Mouse (Mus musculus) heart, postnatal 14 days (tissue): ENCODE data around the gene Hivep3. TPM values are rescaled to one million over a fixed set of nuclear protein-coding genes. Genes with fewer than 3 reads are reported as not detected.

Source experiments
- DNase-seq, 2 experiments: peaks; one replicate each; pipeline ENCODE4 v3.0.0; 2021 to 2022
- intact Hi-C: fragments of 180-260 bp; cut with DNase I; formaldehyde crosslinking; loops from one replicate; pipeline ENCODE4 v1.15.1; 2025
- total RNA-seq, 2 experiments: library from RNA; stranded (reverse); gene quantifications; 2 replicates each; pipeline ENCODE4 v1.2.3; 2021

Hivep3 gene
- total RNA-seq, 2 experiments from 2014 or later = 5.7 to 6.3 TPM

DNA sequence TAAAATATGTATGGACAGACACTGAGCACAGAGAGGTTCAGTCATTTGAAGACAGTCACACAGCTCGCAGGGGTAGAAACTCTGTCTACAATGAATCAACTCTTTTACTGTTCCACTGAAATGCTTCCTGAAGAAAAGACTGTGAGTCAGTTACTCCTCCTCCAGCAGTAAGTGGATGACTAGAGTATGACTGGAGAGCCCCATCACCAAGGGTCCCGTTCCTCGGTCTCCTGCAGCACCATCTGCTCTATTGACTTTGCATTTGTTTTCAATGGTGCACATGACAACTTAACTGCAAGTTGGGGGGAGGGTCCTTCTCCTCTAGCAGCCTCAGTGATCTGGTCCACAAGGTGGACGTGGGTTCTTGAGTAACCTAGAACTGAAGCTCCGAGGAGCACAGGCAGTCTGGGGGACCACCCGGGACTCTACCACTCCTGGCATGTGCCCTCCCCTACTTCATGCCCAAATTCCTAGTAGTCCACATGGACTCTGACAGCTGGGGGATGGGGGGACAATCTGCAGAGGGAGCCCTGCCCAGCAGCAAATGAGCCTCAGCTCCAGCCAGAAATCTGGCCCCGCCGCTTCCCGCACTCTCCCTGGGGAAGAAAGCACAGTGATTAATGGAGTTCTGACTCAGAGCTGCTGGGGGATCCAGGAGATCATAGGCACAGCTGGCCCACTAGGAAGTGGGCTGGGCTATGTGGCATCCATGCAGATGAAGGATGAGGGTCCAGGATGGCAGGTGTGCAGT is 333.4 kb downstream of the Hivep3 start:
- intact Hi-C loops = no loop called here
- DNase-seq = peak in 1 of 2 experiments; percentile 48

DNA sequence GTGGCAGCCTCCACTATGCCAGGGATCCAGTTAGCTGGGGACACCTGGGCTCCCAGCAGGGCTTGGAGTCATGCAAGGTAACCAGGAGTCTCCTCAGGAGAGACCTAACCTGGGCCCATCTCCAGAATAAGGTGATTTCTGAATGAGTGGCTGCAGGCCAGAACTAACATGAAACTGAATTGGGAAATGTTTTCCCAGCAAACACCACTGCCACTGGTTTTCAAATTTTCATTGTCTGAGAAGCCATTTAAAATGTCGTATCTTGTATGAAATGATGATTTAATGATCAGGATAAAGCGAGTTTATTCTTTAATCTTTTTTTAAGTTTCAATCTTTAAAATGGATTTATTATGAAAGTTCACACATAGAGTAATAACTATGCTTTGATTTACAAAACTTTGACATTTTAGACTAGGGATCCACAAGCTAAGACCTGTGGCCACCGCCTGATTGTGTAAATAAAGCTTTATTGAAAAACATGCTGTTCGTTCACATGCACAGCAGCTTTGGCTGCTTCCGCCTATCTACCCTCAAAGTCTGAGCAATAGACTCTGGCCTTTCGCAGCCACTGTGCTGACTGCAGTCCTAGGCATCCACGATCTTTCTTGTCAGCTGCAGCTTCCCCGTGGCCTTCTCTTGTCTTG is 334.1 kb downstream of the Hivep3 start:
- intact Hi-C loops = no loop called here
- DNase-seq = no peak

DNA sequence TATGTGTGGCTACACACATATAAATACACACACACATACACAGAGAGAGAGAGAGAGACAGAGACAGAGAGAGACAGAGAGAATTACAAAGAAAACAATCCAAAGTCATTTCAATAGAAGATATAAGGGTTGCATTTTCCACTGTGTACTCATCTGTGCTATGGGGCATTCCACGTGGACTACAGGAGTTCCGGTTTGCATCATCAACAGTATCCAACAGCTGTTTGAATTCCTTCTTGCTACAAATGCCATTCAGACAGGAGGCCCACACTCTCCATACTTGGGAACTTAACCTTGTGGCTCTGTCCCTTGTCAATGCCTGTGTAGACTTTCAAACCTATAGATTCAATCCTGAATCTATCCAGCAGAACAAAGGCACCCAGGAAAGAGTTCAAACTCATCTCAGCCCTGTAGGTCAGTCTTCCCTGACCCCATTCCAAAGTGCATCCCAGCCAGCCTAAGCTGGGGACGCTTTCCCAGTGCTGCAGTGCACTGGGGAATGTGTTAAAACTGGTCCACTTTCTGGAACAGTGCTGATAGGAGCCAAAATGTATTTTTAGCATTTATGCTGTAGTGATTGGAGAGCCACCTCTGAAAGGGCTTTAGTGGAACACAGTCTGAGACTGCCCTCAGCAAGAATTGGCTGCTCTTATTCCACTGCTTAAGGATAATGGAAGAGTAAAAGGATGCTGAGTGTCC is 335.4 kb downstream of the Hivep3 start:
- intact Hi-C loops = no loop called here
- DNase-seq = peak in 1 of 2 experiments; percentile 32

DNA sequence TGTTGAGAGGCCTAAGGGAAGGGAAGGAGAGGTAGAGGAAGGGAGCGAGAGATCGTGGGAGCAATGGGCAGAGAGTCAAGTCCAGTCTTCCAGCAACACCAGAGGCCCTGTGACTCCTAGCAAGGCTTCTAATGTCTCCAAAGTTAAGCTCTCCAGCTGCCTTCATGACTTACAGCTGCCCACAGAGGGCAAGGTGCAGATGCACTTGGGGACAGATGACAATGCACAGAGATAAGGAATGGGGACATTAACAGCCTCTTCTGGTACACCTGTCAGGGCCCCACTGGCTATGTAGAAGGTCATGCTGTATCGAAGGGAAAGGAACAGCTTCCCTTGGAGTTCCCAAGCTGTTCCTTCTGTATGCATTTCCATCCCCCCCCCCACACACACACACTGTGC is 336.0 kb downstream of the Hivep3 start:
- intact Hi-C loops = no loop called here
- no peak for DNase-seq

DNA sequence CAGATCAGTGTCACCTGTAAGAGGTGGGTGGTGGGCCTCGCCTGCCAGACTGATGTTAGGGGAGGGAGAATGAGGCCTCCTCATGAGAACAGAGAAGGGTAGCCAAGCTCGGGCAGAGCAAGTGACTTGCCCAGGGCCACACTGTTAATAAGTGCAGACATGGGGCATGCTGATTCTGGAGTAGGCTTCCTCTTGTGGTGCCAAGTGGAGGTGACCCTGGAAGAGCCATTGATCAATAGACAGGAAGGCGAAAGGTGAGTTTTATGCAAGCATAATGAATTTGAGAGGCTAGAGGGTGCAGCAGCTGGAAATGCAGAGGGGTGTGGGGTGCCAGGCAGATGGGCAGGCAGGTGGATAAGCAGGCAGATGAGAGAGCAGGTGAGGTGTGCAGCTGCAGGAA is 337.8 kb downstream of the Hivep3 start:
- DNase-seq = no peak
- intact Hi-C loops = no loop called here

DNA sequence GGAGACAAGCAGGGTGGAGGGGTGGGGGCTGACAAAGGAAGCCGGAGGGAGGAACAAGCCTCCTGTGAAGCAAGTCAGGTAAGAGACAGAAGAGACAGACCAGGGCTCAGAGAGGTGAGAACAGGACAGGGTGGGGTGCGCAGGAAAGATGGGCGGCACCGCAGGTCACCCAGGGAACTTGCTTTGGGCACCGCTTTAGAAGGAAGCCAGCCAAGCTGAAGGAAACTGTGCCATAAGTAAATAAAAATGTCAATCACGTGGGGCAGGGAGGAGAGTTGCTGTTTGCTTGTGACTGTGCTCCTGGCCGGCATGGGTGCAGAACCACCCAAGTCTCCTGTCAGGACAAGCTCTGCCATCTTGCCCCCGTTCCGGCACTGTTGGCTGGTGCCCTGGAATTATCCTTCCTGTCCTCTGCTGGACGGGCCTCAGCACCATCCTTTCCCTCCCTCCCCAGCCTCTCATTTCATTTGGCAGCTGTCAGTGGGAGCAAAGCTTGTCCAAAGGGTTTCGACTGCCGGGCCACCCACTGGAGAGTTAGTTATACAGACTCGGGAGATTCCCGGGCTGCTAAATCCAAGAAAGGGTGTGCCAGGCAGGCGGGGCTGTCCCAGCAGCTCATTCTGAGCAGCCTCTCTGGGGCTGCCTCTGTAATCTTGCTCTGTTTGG is 338.4 kb downstream of the Hivep3 start:
- intact Hi-C loops = no loop called here
- DNase-seq = peak in 1 of 2 experiments; percentile 22

DNA sequence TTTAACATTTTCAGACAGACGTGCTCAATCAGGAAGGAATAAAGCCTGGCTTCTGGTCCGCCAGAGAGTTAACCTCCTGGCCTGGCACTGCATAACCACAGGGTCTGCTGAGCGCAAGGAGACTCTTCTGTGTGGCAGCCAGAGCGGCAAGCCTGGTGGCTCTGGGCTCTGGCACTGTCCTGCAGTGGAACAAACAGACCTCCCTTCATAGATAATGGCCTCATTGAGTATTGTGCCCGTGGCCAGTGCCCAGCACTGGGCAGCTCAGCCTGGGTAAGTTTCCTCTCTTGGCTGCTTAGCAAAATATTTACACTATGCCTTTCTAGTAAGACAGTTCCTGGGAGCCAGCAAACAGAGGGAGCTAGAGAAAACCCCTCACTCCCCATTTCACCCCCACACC is 340.5 kb downstream of the Hivep3 start:
- intact Hi-C loops = no loop called here
- DNase-seq = peak; percentile 33 to 38

DNA sequence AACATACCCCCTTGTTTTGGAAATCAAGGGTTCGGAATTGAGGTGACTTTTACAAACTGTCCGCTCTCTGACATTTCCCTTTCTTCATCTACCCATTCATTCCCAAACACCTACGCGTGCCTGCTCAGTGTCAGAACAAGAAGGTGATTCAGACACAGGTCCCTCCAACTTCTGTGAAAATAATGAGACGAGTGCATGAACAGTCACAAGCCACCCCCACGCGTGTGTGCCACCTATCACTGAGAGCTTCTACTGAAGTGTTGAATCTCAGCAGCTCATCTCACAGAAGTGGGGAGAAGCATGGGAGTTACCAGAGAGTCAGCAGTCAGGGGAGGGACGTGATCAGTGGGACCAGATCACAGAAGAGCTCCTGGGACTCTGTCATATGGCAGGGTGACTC is 343.7 kb downstream of the Hivep3 start:
- DNase-seq = no peak
- intact Hi-C loops = no loop called here

DNA sequence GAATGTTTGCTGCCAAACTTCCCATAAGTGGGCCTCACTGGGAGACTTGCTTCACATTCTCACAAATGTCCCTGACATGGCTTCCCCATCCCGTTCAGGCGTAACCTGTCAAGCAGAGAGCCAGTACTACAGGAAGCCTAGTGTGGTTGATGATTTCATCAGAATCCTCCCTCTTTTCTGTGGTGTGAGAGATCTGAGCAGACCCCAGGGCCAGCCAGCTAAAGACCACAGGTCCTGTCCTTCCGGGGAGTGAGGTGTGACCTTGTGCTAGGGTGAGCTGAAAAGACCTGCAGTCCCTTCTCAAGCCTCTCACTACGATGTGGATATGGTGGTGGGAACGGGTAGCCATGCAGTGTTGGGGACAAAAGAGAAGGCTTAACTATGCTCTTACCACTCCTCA is 348.9 kb downstream of the Hivep3 start:
- no peak for DNase-seq

DNA sequence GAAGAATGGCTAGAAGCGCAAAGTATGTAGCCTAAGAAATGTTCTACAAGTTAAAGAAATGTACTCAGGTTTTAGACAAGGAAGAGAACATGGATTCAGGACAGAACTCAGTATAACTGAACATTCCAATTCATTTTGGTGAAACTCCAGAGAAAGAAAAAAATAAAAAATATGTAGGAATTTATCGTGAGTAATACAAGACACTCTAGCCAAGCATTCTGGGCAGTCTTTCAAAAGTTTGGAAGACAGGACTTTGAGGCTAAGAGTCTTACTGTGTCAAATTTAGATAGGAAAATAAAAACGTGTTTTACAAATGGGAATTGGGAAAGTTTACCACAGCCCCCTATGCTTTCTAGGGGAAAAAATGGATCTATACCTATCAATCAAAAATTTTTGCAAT is 350.1 kb downstream of the Hivep3 start:
- DNase-seq = peak in 1 of 2 experiments; percentile 60
- intact Hi-C loops = no loop called here

More for the DNA sequence above, 348.9 kb downstream of the Hivep3 start:
- intact Hi-C loops = no loop called here

DNA sequence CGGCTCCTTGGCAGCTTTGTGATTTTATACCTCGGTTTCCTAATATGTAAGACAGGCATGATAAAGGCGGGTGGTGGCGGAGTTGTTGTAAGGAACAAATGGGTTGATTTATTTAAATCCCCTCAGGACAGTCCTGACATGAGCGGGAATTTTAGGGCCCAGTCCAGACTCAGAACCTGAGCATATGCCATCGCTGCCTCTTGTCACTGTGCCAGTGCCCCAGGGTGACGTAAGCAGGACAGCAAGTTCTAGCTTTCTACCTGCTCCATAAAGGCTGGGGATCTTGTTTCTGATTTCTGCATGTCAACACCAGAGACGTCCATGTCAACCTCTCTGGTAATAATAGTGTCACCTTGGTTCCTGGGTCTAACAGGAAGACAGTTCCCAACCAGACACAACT is 356.0 kb downstream of the Hivep3 start:
- intact Hi-C loops = no loop called here
- no peak for DNase-seq

DNA sequence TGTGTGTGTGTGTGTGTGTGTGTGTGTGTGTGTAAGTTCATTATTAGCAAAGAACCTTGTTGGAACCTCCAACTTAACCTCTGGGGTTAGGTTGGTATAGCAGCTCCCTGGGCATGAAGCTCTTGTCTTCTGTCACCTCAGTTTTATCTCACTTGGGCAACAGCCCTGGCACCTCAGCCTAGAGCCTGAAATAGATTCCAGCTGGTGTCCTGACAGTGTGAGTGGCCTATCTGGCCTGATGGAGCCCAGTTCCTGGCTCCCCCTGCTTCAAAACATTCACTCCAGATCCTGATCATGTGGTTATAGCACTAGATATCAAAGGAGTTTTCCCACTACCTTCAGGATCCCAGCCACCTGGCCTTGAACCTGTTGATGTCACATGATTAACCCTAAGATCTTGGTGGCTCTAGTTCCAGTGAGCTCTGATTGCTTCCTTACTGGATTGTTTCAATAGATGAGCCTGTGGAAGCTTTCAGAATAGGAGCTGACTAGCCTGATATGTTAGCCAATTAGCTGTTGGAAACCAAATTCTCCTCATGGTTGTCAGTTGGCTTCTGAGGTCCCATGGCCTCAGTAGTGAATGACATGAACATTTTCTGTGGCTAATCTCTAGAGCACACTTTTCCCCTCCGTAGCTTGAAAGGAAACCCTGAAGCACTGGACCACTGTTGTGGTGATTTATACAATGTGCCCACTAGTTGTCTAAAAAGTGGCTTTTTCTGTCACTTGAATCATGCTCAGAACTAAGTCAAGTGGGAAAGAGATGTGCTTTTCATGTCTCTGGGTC is 358.6 kb downstream of the Hivep3 start:
- DNase-seq = peak; percentile 44 to 75
- intact Hi-C loops = no loop called here

DNA sequence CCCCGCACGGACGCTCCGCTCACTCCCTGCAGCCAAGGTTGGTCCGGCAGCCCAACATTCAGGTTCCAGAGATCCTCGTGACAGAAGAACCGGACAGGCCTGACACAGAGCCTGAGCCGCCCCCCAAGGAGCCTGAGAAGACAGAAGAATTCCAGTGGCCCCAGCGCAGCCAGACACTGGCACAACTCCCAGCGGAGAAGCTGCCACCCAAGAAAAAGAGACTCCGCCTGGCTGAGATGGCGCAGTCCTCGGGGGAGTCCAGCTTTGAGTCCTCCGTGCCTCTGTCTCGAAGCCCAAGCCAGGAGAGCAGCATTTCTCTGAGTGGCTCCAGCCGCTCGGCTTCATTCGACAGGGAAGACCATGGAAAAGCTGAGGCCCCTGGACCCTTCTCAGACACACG is 363.4 kb downstream of the Hivep3 start:
- intact Hi-C loops = no loop called here

DNA sequence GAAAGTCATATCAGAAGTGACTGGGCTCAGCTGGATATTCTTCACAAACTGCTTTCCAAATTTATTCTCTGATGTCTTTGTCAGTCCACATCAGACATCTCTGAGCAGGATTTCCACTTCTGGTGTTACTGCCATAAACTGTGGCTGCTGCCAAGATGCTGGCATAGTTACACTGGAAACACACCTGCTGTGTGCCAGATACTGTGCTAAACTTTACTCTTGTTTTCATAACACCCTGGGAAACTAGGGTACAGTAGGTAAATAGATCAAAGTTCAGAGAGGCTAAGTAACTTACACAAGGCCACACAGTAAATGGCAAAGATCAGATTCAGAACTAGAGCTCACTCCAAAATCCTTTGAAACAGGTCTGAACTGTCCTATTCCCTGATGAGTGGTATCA is 367.6 kb downstream of the Hivep3 start:
- intact Hi-C loops = loop anchor here (5.0 to 10.0 kb wide), 2 partner anchors 134 to 466 kb away; partner anchors contain the start of gene Guca2a
- no peak for DNase-seq

More for the DNA sequence above, 363.4 kb downstream of the Hivep3 start:
- DNase-seq = no peak

DNA sequence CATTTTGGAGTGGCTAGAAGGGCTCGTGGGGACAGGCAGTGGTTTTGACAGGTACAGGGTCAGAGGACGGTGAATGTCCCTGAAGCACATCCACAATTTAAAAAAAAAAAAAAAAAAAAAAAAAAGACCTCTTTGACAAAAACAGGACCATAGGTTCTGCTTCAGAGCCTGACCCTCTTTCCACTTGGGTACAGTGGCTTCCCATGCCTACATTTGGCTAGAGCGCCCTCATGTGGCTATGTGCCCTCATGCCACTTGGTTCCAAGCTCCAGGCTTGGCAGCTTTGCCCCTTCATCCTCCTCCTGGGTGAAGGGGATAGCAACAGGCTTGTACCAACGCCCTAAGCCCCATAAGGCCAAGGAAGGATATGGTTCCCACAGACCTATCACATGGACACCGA is 371.0 kb downstream of the Hivep3 start:
- peak; percentile 78 to 87 for DNase-seq
- intact Hi-C loops = loop anchor here (5.0 to 10.0 kb wide), 2 partner anchors 137 to 470 kb away; partner anchors contain the start of gene Guca2a

DNA sequence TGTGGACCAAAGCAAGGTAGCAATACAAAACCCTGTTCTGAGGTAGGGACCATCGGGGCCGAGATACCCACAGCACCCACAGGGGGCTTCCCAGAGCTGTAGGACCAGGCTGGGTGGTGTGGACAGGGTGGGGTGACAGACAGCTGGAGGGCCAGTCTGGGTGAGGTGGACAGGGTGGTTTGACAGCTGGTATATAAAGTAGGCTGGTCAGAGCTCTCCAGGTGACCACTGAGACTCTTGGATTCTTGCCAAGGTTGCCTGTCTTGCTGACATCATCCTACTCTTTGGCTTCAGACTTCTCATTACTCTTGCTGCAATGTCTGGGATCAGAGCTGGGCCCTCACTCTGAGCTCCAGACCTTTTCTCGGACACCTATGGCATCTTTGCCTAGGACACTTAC is 372.8 kb downstream of the Hivep3 start:
- intact Hi-C loops = loop anchor here (2.0 to 10.0 kb wide), 3 partner anchors 190 to 472 kb away; partner anchors contain the start of gene Guca2a

DNA sequence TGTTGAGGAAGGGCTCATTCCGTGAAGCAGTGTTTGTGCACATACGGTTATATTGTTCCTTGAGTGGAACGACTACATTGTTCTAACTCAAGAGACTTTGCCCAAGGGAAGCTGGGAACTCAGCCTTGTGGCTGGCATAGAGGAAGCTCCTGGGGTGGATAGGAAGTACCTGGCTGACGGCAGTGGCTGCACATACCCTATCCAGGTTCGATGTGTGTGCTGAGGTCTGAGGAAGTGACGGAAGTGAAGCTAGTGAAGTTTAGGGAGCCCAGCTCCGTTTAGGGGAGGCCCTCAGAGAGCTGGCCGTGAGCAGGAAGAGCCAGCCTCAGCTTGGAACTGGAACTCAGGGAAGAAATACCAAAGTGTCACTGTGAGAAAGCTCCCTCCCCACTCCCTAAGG is 374.2 kb downstream of the Hivep3 start:
- DNase-seq = no peak

More for the DNA sequence above, 372.8 kb downstream of the Hivep3 start:
- no peak for DNase-seq

DNA sequence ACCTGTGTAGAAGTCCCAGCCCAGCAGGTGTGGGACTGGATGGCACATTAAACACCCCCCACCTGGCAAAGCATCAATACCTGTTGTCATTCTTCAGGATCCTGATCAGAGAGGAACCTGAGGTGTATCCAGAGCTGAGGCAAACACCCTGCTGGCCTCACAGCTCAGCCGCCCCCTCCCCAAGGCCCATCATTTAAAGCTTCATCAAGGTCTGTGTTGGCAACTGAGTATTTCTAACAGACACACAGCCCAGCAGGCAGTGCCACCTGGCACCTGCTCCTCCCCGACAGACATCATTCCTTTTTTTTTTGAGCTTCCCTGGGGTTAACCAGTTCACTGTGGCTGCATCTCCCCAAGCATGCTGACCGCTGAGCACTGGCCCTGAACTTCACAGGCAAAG is 381.9 kb downstream of the Hivep3 start:
- intact Hi-C loops = no loop called here
- DNase-seq = no peak

More for the DNA sequence above, 374.2 kb downstream of the Hivep3 start:
- intact Hi-C loops = loop anchor here (2.0 to 10.0 kb wide), 3 partner anchors 191 to 473 kb away; partner anchors contain the start of gene Guca2a

DNA sequence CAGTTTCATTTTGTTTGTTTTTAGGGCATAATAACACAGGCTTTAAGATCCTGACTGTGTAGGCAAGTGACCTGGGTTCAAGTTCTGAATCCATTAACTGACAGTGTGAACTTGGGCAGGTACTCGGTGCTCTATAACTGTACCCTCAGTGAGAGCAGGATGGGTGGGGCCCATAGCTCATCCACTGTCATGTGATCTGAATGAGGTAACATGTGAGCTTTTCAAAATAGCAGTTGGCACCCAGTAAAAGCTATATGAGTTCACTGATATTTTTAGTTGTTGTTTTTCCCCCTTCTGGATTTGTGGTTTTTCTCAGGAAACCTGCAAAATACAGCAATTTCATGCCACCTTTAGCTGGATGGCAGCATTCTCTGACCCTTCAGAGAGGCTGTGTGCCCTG is 382.7 kb downstream of the Hivep3 start:
- DNase-seq = no peak
- intact Hi-C loops = no loop called here

DNA sequence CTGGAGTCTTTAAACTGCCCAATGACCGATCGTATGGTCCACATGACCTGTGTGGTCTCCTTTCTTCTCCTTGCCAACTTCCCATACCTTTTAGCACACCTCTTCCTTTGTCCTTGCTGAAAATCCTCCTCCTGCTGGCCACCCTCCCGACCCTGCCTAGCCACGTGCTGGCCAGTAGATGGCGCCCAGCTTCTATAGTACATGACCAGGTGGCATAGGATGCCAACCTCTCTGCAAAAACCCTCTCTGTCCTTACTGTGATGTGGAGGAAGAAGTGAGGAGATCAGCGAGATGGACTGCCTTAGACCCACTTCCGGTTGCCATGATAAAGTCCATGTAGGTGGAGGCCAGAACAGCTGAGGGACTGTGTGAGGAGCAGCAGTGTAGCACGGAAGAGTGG is 386.7 kb downstream of the Hivep3 start:
- peak; percentile 68 to 81 for DNase-seq
- intact Hi-C loops = loop anchor here (2.0 to 5.0 kb wide), 2 partner anchors 67 to 262 kb away; no protein-coding TSS in a partner anchor
